Mouse (Mus musculus): Measurements from ENCODE around the gene Scube1.

- TF ChIP-seq POLR2A (IDR thresholded peaks at IDR 0.05; ENCODE audit: borderline replicate concordance, insufficient read depth, low read length) (no peak), CTCF (IDR thresholded peaks at IDR 0.05; ENCODE audit: borderline replicate concordance, insufficient read depth, low read depth, low read length) (peak; percentile 67)
Observed at GRCm38 (mm10) chr15:83664722-83665121, 60.1 kb downstream of the Scube1 start.

Data from cerebellum, adult 2 months (tissue).